Mouse (Mus musculus) cerebellum, adult 2 months (tissue): ENCODE data around the gene Sh2b3. TPM values are rescaled to one million over a fixed set of nuclear protein-coding genes. Genes with fewer than 3 reads are reported as not detected.
A peak's percentile ranks its signal among the peaks of the same experiment; 100 is the strongest.

Source experiments
- DNase-seq, 2 experiments: peaks; one replicate each; pipeline ENCODE4 v3.0.0; 2021
- H3K27ac ChIP-seq: fragments of 200-500 bp; 2 replicates; pipeline ENCODE4 v1.5.1; 2012; ENCODE audit warnings: low read length, control low read depth, inconsistent platforms; ENCODE audit not compliant: insufficient read depth
- H3K27me3 ChIP-seq: fragments of 200-500 bp; 2 replicates; pipeline ENCODE4 v1.6.1; 2012; ENCODE audit warnings: inconsistent platforms, mild to moderate bottlenecking, low read length, moderate library complexity; ENCODE audit not compliant: control insufficient read depth, insufficient read depth
- H3K4me1 ChIP-seq: fragments of 200-500 bp; 2 replicates; pipeline ENCODE4 v1.6.1; 2011; ENCODE audit warnings: low read length; ENCODE audit not compliant: control insufficient read depth, insufficient read depth
- H3K4me3 ChIP-seq: fragments of 200-500 bp; replicated peaks from 2 replicates; pipeline ENCODE3; 2011; ENCODE audit warnings: mild to moderate bottlenecking, low read depth, low read length, control low read depth; ENCODE audit not compliant: insufficient read depth
- CTCF ChIP-seq: fragments of 200-500 bp; IDR thresholded peaks from 2 replicates; pipeline ENCODE4 v1.5.1; 2011; ENCODE audit warnings: low read depth, mild to moderate bottlenecking, control low read depth, low read length, moderate library complexity, borderline replicate concordance; ENCODE audit not compliant: insufficient read depth
- POLR2A ChIP-seq: fragments of 200-500 bp; IDR thresholded peaks from 2 replicates; pipeline ENCODE4 v1.6.1; 2011; ENCODE audit warnings: low read length, control low read depth, borderline replicate concordance; ENCODE audit not compliant: insufficient read depth
- WGBS: fragments of 180-500 bp; shearing (Covaris S2); methylation state at CpG from one replicate; pipeline ENCODE4 v1.1.7; 2018; 5-methylcytosine and 5-hydroxymethylcytosine counted together
- polyA plus RNA-seq: library from polyadenylated mRNA; depleted of rRNA; stranded (reverse); fragments of >200 nt; gene quantifications from 2 replicates; pipeline ENCODE4 v1.2.3, GENCODE M21; 2012

Sh2b3 gene
- polyA plus RNA-seq, 1 experiment, result 30.8 TPM

DNA sequence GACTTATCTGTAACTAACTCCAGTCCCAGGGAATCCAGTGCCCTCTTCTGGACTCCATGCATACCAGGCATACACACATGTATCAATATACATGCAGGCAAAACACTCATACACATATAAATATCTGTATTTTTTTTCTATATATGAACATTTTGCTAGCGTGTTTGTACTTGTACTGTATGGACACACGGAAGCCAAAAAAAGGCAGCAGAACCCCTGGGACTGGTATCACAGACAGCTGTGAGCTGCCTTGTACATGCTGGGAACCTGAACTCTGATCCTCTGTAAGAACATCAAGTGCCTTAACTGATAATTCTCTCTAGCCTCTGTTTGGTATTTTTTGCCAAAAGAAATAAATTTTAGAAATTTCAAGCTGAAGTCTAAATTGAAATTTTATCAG is 39.0 kb downstream of the Sh2b3 start:
- WGBS, result 89% methylated on average over 2 of the region's 2 CpGs
- Histone ChIP-seq H3K27me3 (no peaks in the 10 kb centered on the region), H3K4me3 (no peak overlapping the region), H3K4me1 (no peaks in the 10 kb centered on the region), H3K27ac (no peak overlapping the region)
- TF ChIP-seq CTCF (no peak), POLR2A (no peak)
- DNase-seq, result no peak

DNA sequence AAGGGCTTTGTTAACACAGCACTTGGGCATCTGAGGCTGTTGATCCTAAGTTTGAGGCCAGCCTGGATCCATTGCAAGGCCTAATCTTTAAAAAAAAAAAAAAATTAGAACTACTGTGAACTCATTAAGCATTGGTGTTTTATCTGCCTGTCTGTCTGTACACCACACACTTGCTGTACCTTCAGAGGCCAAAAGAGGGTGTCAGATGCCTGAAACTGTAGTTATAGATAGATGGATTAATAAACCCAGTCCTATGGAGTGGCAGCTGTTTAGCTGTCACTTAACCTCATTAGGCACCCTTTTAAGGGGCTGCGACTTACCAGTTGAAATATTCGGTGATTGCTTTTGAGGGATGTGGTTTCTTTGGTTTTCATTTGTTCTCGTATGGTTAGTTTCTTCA is 41.6 kb downstream of the Sh2b3 start:
- peak in 1 of 2 experiments; percentile 22 for DNase-seq
- Histone ChIP-seq H3K27me3 (no peaks in the 10 kb centered on the region), H3K4me1 (no peaks in the 10 kb centered on the region), H3K27ac (no peak overlapping the region), H3K4me3 (no peak overlapping the region)
- WGBS, result 86% methylated on average over 3 of the region's 3 CpGs
- TF ChIP-seq CTCF (no peak), POLR2A (no peak)

DNA sequence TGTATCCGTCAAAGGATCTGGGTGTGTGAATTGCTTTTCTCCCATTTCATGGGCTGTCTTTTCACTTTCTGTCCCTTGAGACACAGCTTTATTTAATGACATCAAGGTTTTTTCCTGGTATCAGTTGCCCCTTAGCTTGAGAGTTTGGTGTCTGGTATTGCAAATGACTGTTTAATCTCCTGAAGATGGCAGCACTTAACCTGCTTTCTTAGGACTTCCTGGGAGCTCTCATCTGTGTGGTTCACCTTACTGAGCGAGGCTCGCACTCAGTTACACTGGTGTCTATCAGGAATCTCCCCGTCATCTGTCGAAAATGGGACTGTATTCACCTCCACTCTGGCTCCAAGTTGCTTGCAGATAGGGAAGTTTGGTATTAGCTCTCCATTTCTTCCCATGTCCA is 46.4 kb downstream of the Sh2b3 start:
- no peaks in the 10 kb centered on the region for H3K27me3 ChIP-seq
- no peak overlapping the region for H3K4me3 ChIP-seq
- DNase-seq, result no peak
- H3K4me1 ChIP-seq, result no peaks in the 10 kb centered on the region
- 72% methylated on average over 5 of the region's 5 CpGs for WGBS
- no peak overlapping the region for H3K27ac ChIP-seq
- TF ChIP-seq CTCF, result peak; percentile 27; the same call in 1 of the 2 replicates
- TF ChIP-seq POLR2A, result no peak

DNA sequence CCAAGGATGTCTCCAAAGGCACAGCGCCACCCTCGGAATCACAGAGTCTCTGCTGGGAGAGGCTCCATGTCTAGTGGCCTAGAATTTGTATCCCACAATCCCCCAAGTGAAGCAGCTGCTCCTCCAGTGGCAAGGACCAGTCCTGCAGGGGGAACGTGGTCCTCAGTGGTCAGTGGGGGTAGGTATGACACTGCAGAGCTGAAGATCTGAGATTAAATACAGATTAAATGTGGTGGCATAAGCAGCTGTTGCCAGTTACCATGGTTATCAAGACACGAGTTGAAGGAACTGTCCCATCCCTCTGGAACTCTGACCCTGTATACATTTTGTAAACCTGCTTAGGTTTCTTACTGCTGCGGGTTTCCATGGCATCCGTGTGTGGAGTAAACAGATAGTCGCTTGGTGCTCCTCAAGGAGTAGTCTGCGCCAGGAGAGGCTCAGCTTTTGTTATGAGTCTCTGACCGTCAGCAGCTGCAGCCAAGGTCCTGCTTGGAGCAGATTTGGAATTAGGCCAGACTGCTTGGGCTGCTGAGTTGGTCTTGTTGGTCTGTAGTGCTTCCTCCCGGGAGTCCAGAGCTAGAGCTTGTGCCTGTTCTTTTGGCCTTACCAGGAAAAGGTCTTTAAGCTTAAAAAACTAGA is 53.5 kb downstream of the Sh2b3 start:
- H3K27me3 ChIP-seq, result no peaks in the 10 kb centered on the region
- peak in 1 of 2 experiments; percentile 52 for DNase-seq
- peaks cover 6% of the 10 kb centered on the region for H3K4me1 ChIP-seq
- TF ChIP-seq POLR2A (no peak), CTCF (peak; percentile 23; the same call in 1 of the 2 replicates)
- H3K4me3 ChIP-seq, result no peak overlapping the region
- no peak overlapping the region for H3K27ac ChIP-seq
- 20% methylated on average over 10 of the region's 10 CpGs for WGBS

DNA sequence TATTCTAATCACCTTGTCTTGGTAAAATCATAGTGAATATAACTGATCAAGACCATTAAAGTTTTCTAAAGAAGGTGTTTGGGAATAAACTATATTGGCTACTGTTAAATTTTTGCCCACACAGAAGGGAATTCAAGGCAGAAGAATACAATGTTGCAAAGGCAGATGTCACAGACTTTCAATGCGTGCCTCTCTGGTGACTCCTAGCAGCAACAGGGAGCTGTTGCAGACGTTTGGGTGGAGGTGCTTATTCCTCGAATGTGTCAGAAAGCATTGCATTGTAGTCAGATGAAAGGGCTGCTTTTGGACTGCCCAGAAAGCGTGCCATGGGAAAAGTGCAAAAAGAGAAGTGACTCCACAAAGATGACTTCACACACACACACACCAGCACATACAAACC is 55.0 kb downstream of the Sh2b3 start:
- H3K27ac ChIP-seq, result no peak overlapping the region
- WGBS, result 30% methylated on average over 4 of the region's 4 CpGs
- peak in 1 of 2 experiments; percentile 13 for DNase-seq
- TF ChIP-seq CTCF, result peak; percentile 37; the same call in 1 of the 2 replicates
- TF ChIP-seq POLR2A, result no peak
- H3K4me3 ChIP-seq, result no peak overlapping the region
- H3K4me1 ChIP-seq, result peaks cover 6% of the 10 kb centered on the region
- H3K27me3 ChIP-seq, result no peaks in the 10 kb centered on the region

DNA sequence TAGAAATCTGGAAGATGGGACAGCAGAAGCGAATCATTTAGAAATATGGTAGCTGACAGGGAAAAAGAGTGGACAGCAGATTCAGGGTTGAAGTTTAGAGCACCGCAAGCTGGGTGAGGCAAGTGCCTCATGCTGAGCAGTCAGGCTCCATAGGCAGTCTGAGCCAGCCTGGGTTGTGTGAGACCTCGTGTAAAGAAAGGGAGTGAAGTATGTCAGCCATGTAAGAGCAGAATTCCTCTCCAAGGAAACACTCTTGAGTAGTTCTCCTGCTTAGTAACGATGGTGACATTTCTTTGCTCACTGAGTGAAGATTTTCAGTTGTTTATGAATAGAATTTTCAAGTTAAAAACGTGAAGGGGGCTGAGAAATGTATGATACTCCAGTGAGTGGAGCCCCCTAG is 57.3 kb downstream of the Sh2b3 start:
- WGBS, result 49% methylated on average over 5 of the region's 5 CpGs
- H3K27ac ChIP-seq, result no peak overlapping the region
- no peak for DNase-seq
- H3K4me3 ChIP-seq, result no peak overlapping the region
- TF ChIP-seq CTCF, result no peak
- TF ChIP-seq POLR2A, result no peak
- peaks cover 5% of the 10 kb centered on the region for H3K4me1 ChIP-seq
- no peaks in the 10 kb centered on the region for H3K27me3 ChIP-seq

DNA sequence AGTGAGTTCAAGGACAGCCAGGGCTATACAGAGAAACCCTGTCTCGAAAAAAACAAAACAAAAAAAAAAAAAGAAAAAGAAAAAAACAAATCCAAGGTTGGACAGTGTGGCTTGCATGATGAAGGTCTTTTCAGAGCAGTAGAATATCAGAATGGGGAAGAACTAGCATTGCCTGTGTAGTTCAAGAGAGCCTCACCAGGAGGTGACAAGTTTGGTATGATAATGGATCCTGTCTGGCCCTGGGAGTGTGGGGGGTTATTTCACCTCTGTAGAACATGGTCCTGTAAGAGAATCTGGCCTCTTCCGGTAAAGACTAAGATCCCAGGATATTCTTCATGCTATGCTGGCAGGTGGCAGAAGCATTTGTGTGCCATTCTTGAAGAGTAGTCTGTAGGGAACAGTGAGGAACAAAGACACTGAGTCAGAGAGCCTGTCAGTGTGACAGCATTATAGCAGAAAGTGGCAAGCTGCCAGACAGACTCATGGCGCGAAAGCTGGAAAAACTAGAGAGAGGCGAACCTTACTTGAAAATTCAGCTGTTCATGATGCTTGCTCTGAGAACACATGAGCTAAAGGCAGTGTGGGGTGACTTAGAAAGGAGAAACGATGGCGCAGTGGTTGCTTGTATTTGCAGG is 58.8 kb downstream of the Sh2b3 start:
- DNase-seq, result peak in 1 of 2 experiments; percentile 21
- H3K4me1 ChIP-seq, result no peaks in the 10 kb centered on the region; the same call in none of the 2 replicates
- no peak overlapping the region for H3K4me3 ChIP-seq
- H3K27ac ChIP-seq, result no peak overlapping the region
- TF ChIP-seq CTCF, result no peak
- no peak for TF ChIP-seq POLR2A
- H3K27me3 ChIP-seq, result no peaks in the 10 kb centered on the region
- 33% methylated on average over 7 of the region's 7 CpGs for WGBS

DNA sequence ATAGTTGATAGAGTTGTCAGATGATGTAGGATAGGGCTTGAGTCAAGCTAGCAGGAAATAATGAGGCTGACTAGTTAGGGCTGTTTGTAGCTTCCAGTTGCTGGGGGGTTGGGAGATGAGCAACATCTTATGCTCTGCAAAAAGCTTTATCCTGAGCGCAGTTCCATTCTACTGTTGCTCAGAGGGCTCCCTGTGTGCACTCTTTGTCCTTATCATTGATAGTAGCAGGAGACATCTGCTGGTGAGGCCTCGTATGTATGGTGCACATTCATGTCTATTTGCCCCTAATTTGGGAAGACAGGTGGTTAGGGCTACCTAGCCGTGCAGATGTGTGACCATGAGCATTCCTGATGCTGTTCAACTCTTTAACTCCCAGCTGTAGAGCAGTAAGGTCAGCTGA is 65.8 kb downstream of the Sh2b3 start:
- 92% methylated on average over 3 of the region's 3 CpGs for WGBS
- no peaks in the 10 kb centered on the region for H3K27me3 ChIP-seq
- H3K27ac ChIP-seq, result no peak overlapping the region
- no peak for DNase-seq
- TF ChIP-seq CTCF (no peak), POLR2A (no peak)
- no peaks in the 10 kb centered on the region; the same call in none of the 2 replicates for H3K4me1 ChIP-seq
- no peak overlapping the region for H3K4me3 ChIP-seq
